Mouse (Mus musculus): Measurements from ENCODE around the gene Rab3il1. TPM values are rescaled to one million over a fixed set of nuclear protein-coding genes. Genes with fewer than 3 reads are reported as not detected.

The Rab3il1 gene
- polyA plus RNA-seq, 1 experiment from 2014 or later = 38.0 TPM

- no peak overlapping the region for H3K27ac ChIP-seq (ENCODE audit: poor library complexity, severe bottlenecking)
Measured at GRCm38 (mm10) chr19:10033211-10033973, 31.9 kb downstream of the Rab3il1 start.

GRCm38 (mm10) chr19:10034356-10034755, 32.9 kb downstream of the Rab3il1 start:
- 84% methylated on average over 5 of the region's 5 CpGs for WGBS
- no peak overlapping the region for H3K9ac ChIP-seq
- H3K4me2 ChIP-seq = no peak overlapping the region
- no peak overlapping the region for H3K4me3 ChIP-seq
- peaks cover 40% of the 10 kb centered on the region for H3K36me3 ChIP-seq
- H3K27me3 ChIP-seq (replicated peaks) = no peaks in the 10 kb centered on the region
- peaks cover 24% of the 10 kb centered on the region for H3K4me1 ChIP-seq (replicated peaks)
- no peak overlapping the region for H3K27ac ChIP-seq (ENCODE audit: poor library complexity, severe bottlenecking)
- no peak for ATAC-seq (ENCODE audit: insufficient number of reproducible peaks, low FRiP score)
- no peaks in the 10 kb centered on the region for H3K9me3 ChIP-seq (replicated peaks)

More at GRCm38 (mm10) chr19:10033211-10033973, 31.9 kb downstream of the Rab3il1 start:
- Histone ChIP-seq H3K27me3 (replicated peaks) (no peaks in the 10 kb centered on the region), H3K9ac (no peak overlapping the region), H3K36me3 (peaks cover 49% of the 10 kb centered on the region), H3K9me3 (replicated peaks) (no peaks in the 10 kb centered on the region), H3K4me3 (no peak overlapping the region), H3K4me1 (replicated peaks) (peaks cover 15% of the 10 kb centered on the region), H3K4me2 (no peak overlapping the region)
- 40% methylated on average over 8 of the region's 8 CpGs for WGBS
- no peak for ATAC-seq (ENCODE audit: insufficient number of reproducible peaks, low FRiP score)

GRCm38 (mm10) chr19:10034785-10035447, 33.4 kb downstream of the Rab3il1 start:
- ATAC-seq (ENCODE audit: insufficient number of reproducible peaks, low FRiP score) = 0 out of 2 replicates have a peak, but pooled peaks have one; percentile 36
- WGBS = 58% methylated on average over 8 of the region's 8 CpGs

GRCm38 (mm10) chr19:10037534-10037933, 36.1 kb downstream of the Rab3il1 start:
- H3K9ac ChIP-seq = no peak overlapping the region
- no peak overlapping the region for H3K4me3 ChIP-seq
- no peak overlapping the region for H3K27ac ChIP-seq (ENCODE audit: poor library complexity, severe bottlenecking)
- 76% methylated on average over 2 of the region's 2 CpGs for WGBS
- peaks cover 24% of the 10 kb centered on the region for H3K36me3 ChIP-seq
- H3K4me2 ChIP-seq = no peak overlapping the region
- ATAC-seq (ENCODE audit: insufficient number of reproducible peaks, low FRiP score) = no peak
- no peaks in the 10 kb centered on the region for H3K9me3 ChIP-seq (replicated peaks)
- H3K27me3 ChIP-seq (replicated peaks) = no peaks in the 10 kb centered on the region
- peaks cover 46% of the 10 kb centered on the region for H3K4me1 ChIP-seq (replicated peaks)

More at GRCm38 (mm10) chr19:10034785-10035447, 33.4 kb downstream of the Rab3il1 start:
- Histone ChIP-seq H3K9me3 (replicated peaks) (no peaks in the 10 kb centered on the region), H3K27ac (ENCODE audit: poor library complexity, severe bottlenecking) (no peak overlapping the region), H3K9ac (no peak overlapping the region), H3K4me3 (no peak overlapping the region), H3K36me3 (peaks cover 35% of the 10 kb centered on the region), H3K4me1 (replicated peaks) (peaks cover 30% of the 10 kb centered on the region), H3K4me2 (no peak overlapping the region), H3K27me3 (replicated peaks) (no peaks in the 10 kb centered on the region)

GRCm38 (mm10) chr19:10038364-10038763, 36.9 kb downstream of the Rab3il1 start:
- 74% methylated on average over 3 of the region's 3 CpGs for WGBS
- H3K4me1 ChIP-seq (replicated peaks) = peaks cover 55% of the 10 kb centered on the region
- H3K9ac ChIP-seq = no peak overlapping the region
- H3K9me3 ChIP-seq (replicated peaks) = no peaks in the 10 kb centered on the region
- peak overlapping the region; percentile 87 for H3K27ac ChIP-seq (ENCODE audit: poor library complexity, severe bottlenecking)
- no peak overlapping the region for H3K4me3 ChIP-seq
- H3K36me3 ChIP-seq = peaks cover 20% of the 10 kb centered on the region; the same call in 1 of the 2 replicates
- no peak for ATAC-seq (ENCODE audit: insufficient number of reproducible peaks, low FRiP score)
- no peaks in the 10 kb centered on the region for H3K27me3 ChIP-seq (replicated peaks)
- H3K4me2 ChIP-seq = peak overlapping the region; percentile 42

- H3K27ac ChIP-seq (ENCODE audit: poor library complexity, severe bottlenecking) = peak overlapping the region; percentile 87
- H3K4me2 ChIP-seq = peak overlapping the region; percentile 42
- no peaks in the 10 kb centered on the region for H3K27me3 ChIP-seq (replicated peaks)
- no peak for ATAC-seq (ENCODE audit: insufficient number of reproducible peaks, low FRiP score)
- H3K4me1 ChIP-seq (replicated peaks) = peaks cover 60% of the 10 kb centered on the region
- 2% methylated on average over 3 of the region's 3 CpGs for WGBS
- peaks cover 18% of the 10 kb centered on the region; the same call in 1 of the 2 replicates for H3K36me3 ChIP-seq
- H3K9me3 ChIP-seq (replicated peaks) = no peaks in the 10 kb centered on the region
- no peak overlapping the region for H3K9ac ChIP-seq
- H3K4me3 ChIP-seq = no peak overlapping the region
Measured at GRCm38 (mm10) chr19:10038910-10039309, 37.4 kb downstream of the Rab3il1 start.

- peak overlapping the region; percentile 87 for H3K27ac ChIP-seq (ENCODE audit: poor library complexity, severe bottlenecking)
- H3K27me3 ChIP-seq (replicated peaks) = no peaks in the 10 kb centered on the region
- H3K4me3 ChIP-seq = no peak overlapping the region
- H3K9me3 ChIP-seq (replicated peaks) = no peaks in the 10 kb centered on the region
- 67% methylated on average over 2 of the region's 2 CpGs for WGBS
- no peak overlapping the region for H3K9ac ChIP-seq
- peaks cover 64% of the 10 kb centered on the region for H3K4me1 ChIP-seq (replicated peaks)
- peak overlapping the region; percentile 42 for H3K4me2 ChIP-seq
- ATAC-seq (ENCODE audit: insufficient number of reproducible peaks, low FRiP score) = no peak
- peaks cover 11% of the 10 kb centered on the region; the same call in 1 of the 2 replicates for H3K36me3 ChIP-seq
Measured at GRCm38 (mm10) chr19:10039615-10040014, 38.1 kb downstream of the Rab3il1 start.

GRCm38 (mm10) chr19:10040866-10041387, 39.5 kb downstream of the Rab3il1 start:
- H3K9ac ChIP-seq = peak overlapping the region; percentile 90; the same call in 1 of the 2 replicates
- no peaks in the 10 kb centered on the region for H3K36me3 ChIP-seq
- H3K4me3 ChIP-seq = peak overlapping the region; percentile 75
- H3K4me1 ChIP-seq (replicated peaks) = peaks cover 70% of the 10 kb centered on the region
- H3K4me2 ChIP-seq = peak overlapping the region; percentile 89
- no peaks in the 10 kb centered on the region for H3K9me3 ChIP-seq (replicated peaks)
- WGBS = 10% methylated on average over 20 of the region's 20 CpGs
- H3K27me3 ChIP-seq (replicated peaks) = no peaks in the 10 kb centered on the region
- peak overlapping the region; percentile 88 for H3K27ac ChIP-seq (ENCODE audit: poor library complexity, severe bottlenecking)
- ATAC-seq (ENCODE audit: insufficient number of reproducible peaks, low FRiP score) = no peak

- peak within 1 kb of the TSS; percentile 75 for H3K4me3 ChIP-seq
- no peaks in the 10 kb centered on the region for H3K36me3 ChIP-seq
- H3K4me2 ChIP-seq = peak within 1 kb of the TSS; percentile 89
- H3K9me3 ChIP-seq (replicated peaks) = no peaks in the 10 kb centered on the region
- peaks cover 76% of the 10 kb centered on the region for H3K4me1 ChIP-seq (replicated peaks)
- WGBS = under 1% methylated on average over 68 of the region's 69 CpGs
- peak within 1 kb of the TSS; percentile 88 for H3K27ac ChIP-seq (ENCODE audit: poor library complexity, severe bottlenecking)
- peak within 1 kb of the TSS; percentile 90 for H3K9ac ChIP-seq
- peak; percentile 89 for ATAC-seq (ENCODE audit: insufficient number of reproducible peaks, low FRiP score)
- no peaks in the 10 kb centered on the region for H3K27me3 ChIP-seq (replicated peaks)
Measured at GRCm38 (mm10) chr19:10041388-10042148, 40.1 kb downstream of the Rab3il1 start, which contains the start of gene Fads3. Fads3 (plus strand) TSS chr19:10041569.

GRCm38 (mm10) chr19:10042232-10042631, 40.8 kb downstream of the Rab3il1 start:
- H3K9me3 ChIP-seq (replicated peaks) = no peaks in the 10 kb centered on the region
- no peaks in the 10 kb centered on the region for H3K36me3 ChIP-seq
- H3K27me3 ChIP-seq (replicated peaks) = no peaks in the 10 kb centered on the region
- no peak for ATAC-seq (ENCODE audit: insufficient number of reproducible peaks, low FRiP score)
- peak overlapping the region; percentile 90 for H3K9ac ChIP-seq
- peak overlapping the region; percentile 75 for H3K4me3 ChIP-seq
- peaks cover 82% of the 10 kb centered on the region for H3K4me1 ChIP-seq (replicated peaks)
- peak overlapping the region; percentile 88 for H3K27ac ChIP-seq (ENCODE audit: poor library complexity, severe bottlenecking)
- 22% methylated on average over 6 of the region's 6 CpGs for WGBS
- H3K4me2 ChIP-seq = peak overlapping the region; percentile 89

Measured in heart, embryonic 12.5 days (tissue).